Mouse (Mus musculus) C2C12 (cell line): ENCODE data around the gene Lmf1.

Source experiments
- CEBPB ChIP-seq: IDR thresholded peaks from one replicate; pipeline ENCODE4 v1.6.1; 2011; ENCODE audit warnings: low read depth, mild to moderate bottlenecking, control low read depth, moderate library complexity
- CTCF ChIP-seq: IDR thresholded peaks from one replicate; pipeline ENCODE4 v1.5.1; 2011; ENCODE audit not compliant: control insufficient read depth, insufficient read depth, insufficient read length
- MAX ChIP-seq: IDR thresholded peaks from one replicate; pipeline ENCODE4 v1.6.1; 2011; ENCODE audit warnings: mild to moderate bottlenecking, control low read depth
- MYOD1 ChIP-seq: IDR thresholded peaks from one replicate; pipeline ENCODE4 v1.6.1; 2011; ENCODE audit warnings: low read depth; ENCODE audit not compliant: control insufficient read depth, insufficient read length
- MYOG ChIP-seq: IDR thresholded peaks from one replicate; pipeline ENCODE4 v1.6.1; 2011; ENCODE audit not compliant: control insufficient read depth, insufficient read length; ENCODE audit errors: extremely low read depth
- USF1 ChIP-seq: IDR thresholded peaks from one replicate; pipeline ENCODE4 v1.6.1; 2011; ENCODE audit warnings: low read depth, mild to moderate bottlenecking, control low read depth, moderate library complexity

- no peak for TF ChIP-seq CTCF
- no peak for TF ChIP-seq USF1
- TF ChIP-seq CEBPB = no peak
- TF ChIP-seq MAX = no peak
- TF ChIP-seq MYOD1 = no peak
- no peak for TF ChIP-seq MYOG
These were observed 14.4 kb upstream of the Lmf1 start for GRCm38 (mm10) chr17:25564481-25564880.
